Mouse (Mus musculus) liver, postnatal 0 days (tissue): ENCODE measurements around the gene Rrp7a.

Experiments
- CTCF ChIP-seq: sonication (generic); IDR thresholded peaks from 2 replicates; pipeline ENCODE4 v1.5.1; 2016; ENCODE audit warnings: antibody characterized with exemption, low read depth
- EP300 ChIP-seq: IDR thresholded peaks from 2 replicates; pipeline ENCODE4 v1.6.1; 2016; ENCODE audit warnings: antibody characterized with exemption, low read depth, mild to moderate bottlenecking

DNA sequence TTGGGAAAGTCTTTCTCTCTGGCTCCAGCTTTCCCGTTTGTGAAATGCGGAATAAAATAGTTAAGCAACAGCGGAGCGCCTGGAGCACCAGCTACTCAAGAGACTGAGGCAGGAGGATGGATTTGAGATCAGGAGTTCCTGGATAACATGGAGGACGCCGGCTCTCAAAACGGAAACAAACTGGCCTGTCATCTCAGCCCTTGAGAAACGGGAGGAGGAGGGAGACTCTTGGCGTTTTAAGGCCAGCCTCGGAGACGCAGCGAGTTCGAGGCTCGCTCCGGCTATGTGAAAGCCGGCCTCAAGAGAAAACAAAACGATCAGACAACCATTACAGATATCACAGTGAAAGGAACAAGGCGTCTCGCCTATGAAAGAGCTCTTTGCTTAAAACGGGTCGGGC is 25.8 kb upstream of the Rrp7a start:
- TF ChIP-seq EP300 (no peak), CTCF (no peak)
